In genomic region chr12:3374552-3374951, GRCm38 (mm10) we compare ENCODE assay signal across 22 mouse cellular contexts.
"Had no signal": no experiment of that assay in that cellular context is flagged by ENCODE, and none has a peak within 500 bp of the region (broad histone marks: within the 10 kb centered on the region; RNA-seq: fewer than 3 reads in every experiment).

No protein-coding gene starts in this region.

- H3K4me3 ChIP-seq: limb, embryonic 12.5 days; limb, embryonic 15.5 days; megakaryocyte, embryonic 14.5 days; midbrain, embryonic 12.5 days; midbrain, embryonic 15.5 days; neural tube, embryonic 12.5 days; neural tube, embryonic 15.5 days had no signal

- H3K4me2 ChIP-seq: limb, embryonic 12.5 days; limb, embryonic 15.5 days; liver, embryonic 11.5 days; midbrain, embryonic 12.5 days; midbrain, embryonic 15.5 days; neural tube, embryonic 12.5 days; neural tube, embryonic 15.5 days had no signal

- H3K9me3 ChIP-seq: limb, embryonic 12.5 days; limb, embryonic 15.5 days; megakaryocyte, embryonic 14.5 days; midbrain, embryonic 12.5 days; midbrain, embryonic 15.5 days; neural tube, embryonic 12.5 days; neural tube, embryonic 15.5 days had no signal

- H3K9ac ChIP-seq: limb, embryonic 12.5 days; limb, embryonic 15.5 days; liver, embryonic 14.5 days; liver, postnatal 0 days; midbrain, embryonic 12.5 days; midbrain, embryonic 15.5 days; neural tube, embryonic 12.5 days; neural tube, embryonic 15.5 days had no signal

- DNase-seq: kidney, adult 9 months; kidney, postnatal 14 days; kidney, postnatal 4 days; layer of hippocampus, postnatal 36 days; left cerebral cortex, postnatal 4 days; liver, postnatal 0 days; right cerebral cortex, adult 18-20 months; right cerebral cortex, postnatal 14 days; right cerebral cortex, postnatal 4 days; thymus, adult 2 months; thymus, postnatal 14 days had no signal

- ATAC-seq: intestine, postnatal 0 days; liver, postnatal 0 days; midbrain, embryonic 15.5 days had no signal

- H3K27ac ChIP-seq: limb, embryonic 12.5 days; limb, embryonic 15.5 days; liver, embryonic 14.5 days; midbrain, embryonic 12.5 days; midbrain, embryonic 15.5 days; neural tube, embryonic 12.5 days; neural tube, embryonic 15.5 days; stomach, postnatal 0 days had no signal

- H3K27me3 ChIP-seq: limb, embryonic 12.5 days; limb, embryonic 15.5 days; megakaryocyte, embryonic 14.5 days; midbrain, embryonic 12.5 days; midbrain, embryonic 15.5 days; neural tube, embryonic 12.5 days; neural tube, embryonic 15.5 days had no signal
